Mouse (Mus musculus) left cerebral cortex, adult 2 months (tissue): ENCODE measurements at regions not wholly inside any gene's neighbourhood (a gene's known extent, or its start where the extent isn't known, plus 50 kb on each side); places are given as distances from the start of the nearest gene placed in this dataset.

Source experiments
- DNase-seq, 2 experiments: peaks; one replicate each; pipeline ENCODE4 v3.0.0; 2021 to 2022; ENCODE audit warnings: low spot score in 2 of 2, mixed read lengths in 1 of 2; ENCODE audit errors: extremely low spot score in 1 of 2
- H3K27ac ChIP-seq: fragments of 200-600 bp; 2 replicates; pipeline ENCODE4 v1.8.1; 2022
- H3K4me3 ChIP-seq: fragments of 200-600 bp; 2 replicates; pipeline ENCODE4 v1.8.1; 2022
- CTCF ChIP-seq: fragments of 200-600 bp; IDR thresholded peaks from 2 replicates; pipeline ENCODE4 v1.8.1; 2022; ENCODE audit warnings: antibody characterized with exemption, mild to moderate bottlenecking, moderate library complexity
- intact Hi-C: fragments of 180-260 bp; cut with DNase I; formaldehyde crosslinking; loops from one replicate; pipeline ENCODE4 v1.15.1; 2025

DNA sequence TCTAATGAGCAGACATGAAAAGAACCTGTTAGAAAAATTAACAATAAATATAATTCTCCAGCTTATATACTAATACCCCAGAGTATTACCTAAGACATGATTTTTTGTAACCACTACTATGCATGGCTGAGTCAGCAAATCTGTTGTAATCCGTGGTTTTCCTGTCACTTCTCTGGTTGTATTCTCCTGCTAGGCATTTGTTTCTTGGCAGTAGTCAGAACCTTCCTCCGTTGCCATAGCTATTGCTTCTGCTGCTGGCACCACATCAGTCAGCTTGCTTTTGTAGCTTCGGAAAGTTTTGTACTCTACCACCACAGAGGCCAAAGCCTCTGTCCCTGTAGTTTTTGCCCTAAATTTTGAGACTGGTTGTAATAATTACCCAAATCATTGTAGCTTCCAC is 381.4 kb upstream of the Dph6 start:
- DNase-seq = peak in 1 of 2 experiments; percentile 13
- Histone ChIP-seq H3K4me3 (no peak overlapping the region), H3K27ac (no peak overlapping the region)
- no peak for TF ChIP-seq CTCF
- intact Hi-C loops = no loop called here

DNA sequence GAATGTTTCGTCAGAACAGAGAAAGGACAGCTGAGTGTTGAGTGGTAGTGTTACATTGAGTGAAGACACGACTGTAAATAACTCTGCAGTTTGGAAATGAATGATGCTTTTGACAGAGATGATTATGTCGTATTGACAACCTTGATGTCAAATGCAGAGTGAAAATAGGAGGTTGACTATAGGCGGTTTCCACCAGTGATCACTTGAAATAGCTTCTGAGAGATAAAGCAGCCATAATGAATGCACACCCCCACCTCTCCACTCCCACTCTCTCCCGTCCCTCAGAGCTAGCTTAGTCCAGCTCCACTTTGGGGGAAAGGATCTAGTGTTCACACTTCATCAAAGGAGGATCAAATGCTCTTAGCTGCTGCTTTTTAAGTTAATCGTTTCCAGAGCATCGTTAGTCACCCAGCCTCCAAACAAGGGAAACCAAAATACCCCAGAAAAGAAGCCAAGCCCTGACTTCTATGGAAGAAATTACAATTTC is 387.6 kb upstream of the Dph6 start:
- no peak for DNase-seq

DNA sequence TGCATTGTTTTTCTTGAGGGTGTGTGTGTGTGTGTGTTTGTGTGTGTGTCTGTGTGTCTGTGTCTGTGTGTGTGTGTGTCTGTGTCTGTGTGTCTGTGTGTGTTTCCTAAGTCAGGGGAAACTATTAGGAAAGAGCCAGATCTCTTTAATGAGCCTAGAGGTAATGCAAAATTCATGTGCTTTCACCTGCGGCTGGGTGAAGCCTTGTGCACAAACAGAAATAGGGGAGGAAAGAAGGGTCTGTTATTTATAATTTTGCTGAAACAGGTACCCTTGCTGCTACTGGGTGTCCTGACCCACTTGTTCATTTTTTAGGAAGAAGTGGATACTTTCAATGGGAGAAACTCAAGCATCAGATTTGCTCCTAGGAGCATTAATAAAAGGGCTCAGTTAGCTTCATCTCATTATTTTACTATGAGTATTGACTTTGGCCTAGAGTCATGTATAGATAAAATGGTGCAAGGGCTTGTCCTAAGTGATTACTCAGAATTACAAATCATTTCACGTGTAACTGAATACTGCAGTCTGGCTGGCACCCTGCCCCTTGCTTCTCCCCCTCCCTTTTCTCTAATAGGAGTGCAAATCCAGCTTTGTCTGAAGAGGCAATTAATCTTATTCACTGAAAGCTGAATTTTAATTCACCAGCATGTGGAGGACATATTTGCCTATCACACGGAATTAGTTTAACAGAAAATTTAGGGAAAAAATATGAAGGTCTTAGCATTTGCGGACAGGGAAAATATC is 401.7 kb upstream of the Dph6 start:
- no peak for TF ChIP-seq CTCF
- Histone ChIP-seq H3K4me3 (no peak overlapping the region), H3K27ac (no peak overlapping the region)
- intact Hi-C loops = no loop called here
- DNase-seq = no peak

More for the DNA sequence above, 387.6 kb upstream of the Dph6 start:
- H3K27ac ChIP-seq = no peak overlapping the region
- TF ChIP-seq CTCF = no peak
- intact Hi-C loops = no loop called here
- H3K4me3 ChIP-seq = no peak overlapping the region

DNA sequence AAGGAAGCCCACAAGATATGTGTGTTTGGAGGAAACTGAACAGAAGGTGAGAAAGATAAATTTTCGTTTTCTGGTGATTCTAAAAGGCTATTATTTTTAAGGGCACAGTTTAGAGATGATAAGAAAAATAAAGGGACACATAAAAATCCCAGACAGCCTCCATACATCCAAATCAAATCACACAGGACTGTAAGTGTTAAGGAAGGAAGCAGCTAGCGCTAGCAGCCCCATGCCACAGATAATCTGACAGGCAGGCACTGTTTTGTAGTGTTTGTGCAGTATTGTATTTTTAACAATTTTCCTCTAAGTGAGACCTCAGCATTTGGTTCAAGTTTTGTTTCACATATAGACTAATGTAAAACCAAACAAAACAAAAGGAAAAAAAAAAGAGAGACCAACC is 402.4 kb upstream of the Dph6 start:
- no peak for DNase-seq
- no peak for TF ChIP-seq CTCF
- H3K4me3 ChIP-seq = no peak overlapping the region
- no peak overlapping the region for H3K27ac ChIP-seq
- intact Hi-C loops = no loop called here

DNA sequence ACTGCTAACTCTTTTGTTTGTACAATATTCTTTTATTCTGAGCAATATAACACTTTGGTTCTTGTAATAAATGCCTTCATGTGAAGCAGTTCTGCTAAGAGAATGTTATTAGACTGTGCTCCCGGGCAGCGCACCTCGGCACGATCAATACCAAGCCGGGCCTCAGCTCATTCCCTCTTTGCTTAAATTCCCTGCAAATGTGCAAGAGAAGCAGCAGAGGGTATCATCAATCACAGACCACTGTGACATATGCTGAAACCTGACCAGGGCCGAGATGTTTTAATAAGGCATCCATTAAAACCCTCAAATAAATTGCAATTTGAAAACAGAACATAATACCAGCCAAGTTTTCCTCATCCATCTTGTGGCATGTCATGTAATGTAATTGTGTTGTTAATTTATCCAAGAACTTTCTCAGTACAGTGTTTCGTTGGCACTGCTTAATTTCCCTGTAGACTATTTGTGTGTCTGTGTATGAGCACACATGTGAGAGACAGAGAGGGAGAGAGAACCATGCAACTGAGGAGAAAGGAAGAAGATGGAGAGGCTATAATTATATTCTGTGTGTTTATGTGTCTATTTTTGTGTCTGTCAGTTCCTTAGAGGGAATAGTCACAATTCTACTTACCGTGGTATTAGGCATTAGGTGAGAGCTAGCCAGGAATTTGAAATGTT is 412.9 kb upstream of the Dph6 start:
- no peak overlapping the region for H3K27ac ChIP-seq
- TF ChIP-seq CTCF = no peak
- no peak for DNase-seq
- no peak overlapping the region for H3K4me3 ChIP-seq
- intact Hi-C loops = no loop called here

DNA sequence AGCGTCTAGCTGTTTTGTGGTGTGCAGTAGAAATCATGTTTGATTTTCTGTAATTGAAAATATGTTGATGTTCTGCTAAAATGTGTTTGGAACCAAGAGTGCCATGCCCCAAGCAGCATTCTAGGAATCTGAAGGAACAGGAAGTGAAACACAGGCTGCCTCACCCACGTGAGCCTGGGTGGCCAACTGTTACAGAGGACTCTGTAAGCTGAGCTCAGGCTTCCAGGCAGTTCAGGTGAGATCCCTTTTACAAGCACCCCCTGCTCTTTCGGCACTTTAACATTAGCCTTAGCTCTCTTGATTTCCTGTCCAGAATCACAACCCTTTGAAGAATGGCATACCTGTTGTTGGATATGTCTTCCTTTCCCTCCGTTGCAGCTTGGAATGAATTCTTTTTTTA is 414.9 kb upstream of the Dph6 start:
- no peak overlapping the region for H3K4me3 ChIP-seq
- no peak for TF ChIP-seq CTCF
- no peak for DNase-seq
- no peak overlapping the region for H3K27ac ChIP-seq
- intact Hi-C loops = no loop called here

DNA sequence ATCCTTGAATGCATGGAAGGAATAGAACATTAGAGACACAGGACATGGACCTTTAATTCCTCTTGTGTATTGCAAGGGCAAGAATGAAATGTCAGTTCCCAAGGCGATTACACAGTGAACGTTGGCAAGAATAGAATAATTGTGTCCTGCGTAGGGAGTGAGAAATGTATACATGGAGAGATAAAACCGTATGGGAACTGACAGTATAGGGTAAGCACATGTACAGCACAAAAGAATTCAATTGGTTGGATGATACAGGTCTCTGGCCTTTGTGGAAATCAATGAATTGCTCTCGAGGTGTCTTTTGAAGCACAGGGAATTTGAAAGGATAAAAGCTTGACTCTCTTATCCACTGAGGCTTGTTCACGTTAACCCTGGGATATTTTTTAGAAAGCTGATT is 415.4 kb upstream of the Dph6 start:
- H3K4me3 ChIP-seq = no peak overlapping the region
- no peak for TF ChIP-seq CTCF
- no peak for DNase-seq
- intact Hi-C loops = no loop called here
- H3K27ac ChIP-seq = no peak overlapping the region

DNA sequence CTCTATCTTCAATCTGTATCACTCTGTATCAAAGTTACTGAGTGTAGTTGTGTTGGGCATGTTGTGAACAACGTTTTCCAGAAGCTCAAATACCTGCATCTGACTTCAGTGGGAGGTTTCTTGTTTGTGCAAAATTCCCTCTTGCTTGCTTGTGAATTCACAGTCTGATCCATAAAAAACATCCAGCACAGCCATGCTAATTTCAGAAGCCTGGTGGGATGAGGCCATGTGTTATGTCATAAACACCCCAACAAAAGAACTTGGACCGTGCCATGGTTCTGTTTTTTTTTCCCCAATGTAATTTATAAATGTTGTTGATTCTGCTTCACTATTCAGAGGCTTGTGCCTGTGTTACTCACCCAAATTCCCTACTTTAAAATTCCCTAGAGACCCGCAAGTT is 415.9 kb upstream of the Dph6 start:
- no peak for DNase-seq
- intact Hi-C loops = no loop called here
- no peak for TF ChIP-seq CTCF
- Histone ChIP-seq H3K4me3 (no peak overlapping the region), H3K27ac (no peak overlapping the region)

DNA sequence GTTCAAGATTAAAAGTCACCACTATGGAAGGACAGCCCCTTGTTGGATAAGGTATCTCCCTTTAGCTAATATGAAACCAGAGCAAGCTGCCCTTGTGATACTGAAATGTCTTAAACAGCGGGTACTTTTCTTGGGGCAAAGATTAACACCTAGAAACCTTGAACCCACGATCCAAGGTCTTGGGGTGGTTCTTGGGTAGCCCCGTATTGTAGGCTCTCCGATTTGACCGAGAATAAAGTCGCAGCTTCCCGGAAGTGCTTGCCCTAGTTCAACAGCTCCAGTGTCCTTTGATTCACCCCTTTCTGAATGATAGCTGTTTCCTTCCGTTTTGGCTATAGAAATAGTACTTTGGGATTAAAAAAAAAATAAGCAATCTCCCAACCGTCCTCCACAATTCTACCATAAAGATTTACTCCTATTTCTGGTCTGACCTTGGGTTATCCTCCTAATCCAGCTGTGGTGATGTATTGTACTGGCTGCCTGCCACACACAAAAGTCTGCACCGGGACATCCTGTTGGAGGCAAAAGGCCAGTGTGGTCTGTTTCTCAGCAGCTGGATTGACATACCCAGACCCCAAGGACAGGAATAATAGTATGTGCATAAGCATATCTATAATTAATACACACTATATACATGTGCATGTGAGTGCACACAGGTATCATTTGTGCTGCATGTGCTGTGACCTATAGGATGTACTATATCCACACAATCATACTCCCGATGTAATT is 427.0 kb upstream of the Dph6 start:
- no peak overlapping the region for H3K4me3 ChIP-seq
- no peak overlapping the region for H3K27ac ChIP-seq
- no peak for DNase-seq
- no peak for TF ChIP-seq CTCF
- intact Hi-C loops = no loop called here

DNA sequence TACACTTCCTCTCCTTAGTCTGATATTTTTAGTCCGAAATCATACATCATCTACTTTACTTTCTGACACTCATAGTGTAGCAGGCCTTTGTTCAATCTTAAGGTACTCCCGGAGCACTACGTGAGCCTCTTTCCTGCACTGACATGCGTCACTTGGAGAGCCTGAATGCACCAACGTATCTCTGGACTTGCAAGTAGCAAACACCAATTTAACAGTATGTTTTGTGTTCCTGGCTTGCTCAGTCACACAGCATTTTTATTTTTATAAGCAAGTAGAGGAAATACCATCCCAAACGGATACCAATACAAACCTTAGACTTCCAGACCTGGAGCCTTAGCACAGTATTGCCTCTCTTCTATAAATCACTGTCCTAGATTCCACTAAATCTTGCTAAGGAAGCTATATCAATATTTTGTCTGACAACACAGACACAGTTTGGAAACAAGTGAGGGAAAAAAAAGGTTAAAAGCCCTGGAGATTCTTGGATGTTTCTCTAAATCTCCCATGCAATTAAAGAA is 427.6 kb upstream of the Dph6 start:
- intact Hi-C loops = no loop called here

DNA sequence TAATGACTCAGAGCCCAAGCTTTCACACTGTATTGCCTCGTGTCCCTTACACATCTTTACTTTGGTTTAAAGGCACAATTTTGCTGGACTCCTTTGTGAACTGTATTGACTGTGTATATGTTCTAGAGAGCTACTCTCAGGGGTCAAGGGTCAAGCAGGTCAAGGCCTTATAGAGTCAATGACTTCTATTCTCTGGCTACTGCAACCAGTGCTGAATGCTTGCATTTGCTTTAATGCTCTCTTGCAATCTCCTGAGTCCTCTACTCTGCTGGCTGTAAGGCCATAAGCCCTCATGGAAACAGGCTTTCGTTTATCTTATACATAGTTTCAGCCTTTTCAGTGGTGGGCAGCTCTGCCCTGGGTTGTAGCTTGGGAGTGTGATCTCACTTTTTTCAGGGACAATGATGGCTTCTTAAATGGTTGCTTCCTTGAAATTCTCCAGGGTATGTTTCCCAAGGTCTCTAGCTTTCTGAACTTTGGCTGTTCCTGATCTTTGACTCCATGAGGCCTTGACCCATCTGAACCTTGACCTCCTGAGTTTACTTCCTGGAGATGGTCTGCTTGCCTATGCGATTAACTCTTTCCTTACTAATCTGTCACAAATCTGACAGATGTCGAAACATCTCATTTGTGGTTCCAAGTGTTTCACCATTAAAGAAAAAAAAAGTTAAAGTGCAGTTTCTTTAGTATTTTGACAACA is 433.8 kb upstream of the Dph6 start:
- no peak overlapping the region for H3K27ac ChIP-seq
- DNase-seq = no peak
- intact Hi-C loops = no loop called here
- TF ChIP-seq CTCF = no peak
- H3K4me3 ChIP-seq = no peak overlapping the region

More for the DNA sequence above, 427.6 kb upstream of the Dph6 start:
- Histone ChIP-seq H3K27ac (no peak overlapping the region), H3K4me3 (no peak overlapping the region)
- no peak for DNase-seq
- no peak for TF ChIP-seq CTCF
